Mouse (Mus musculus) inflammation-experienced regulatory T-cells, adult 6 months (primary cell): ENCODE measurements around the gene Olfr299. TPM values are rescaled to one million over a fixed set of nuclear protein-coding genes. Genes with fewer than 3 reads are reported as not detected.

ENCODE experiments used
- ATAC-seq: one replicate; pipeline ENCODE4 v1.8.0; 2017
- polyA plus RNA-seq, 3 experiments: library from polyadenylated mRNA; unstranded; fragments of 100-300 nt; shearing (Covaris generic); gene quantifications; one replicate each; pipeline ENCODE4 v1.2.1; 2017

Olfr299 gene
- not detected for polyA plus RNA-seq

GRCm38 (mm10) chr7:86459621-86460020, at the start of gene Olfr299:
Gene Olfr299, plus strand, starts transcription at chr7:86459921.
- no peak for ATAC-seq

GRCm38 (mm10) chr7:86492384-86492783, 32.7 kb downstream of the Olfr299 start, which contains the start of gene Olfr298:
Gene Olfr298, minus strand, starts transcription at chr7:86492484.
- ATAC-seq = no peak

Other genes starting within 250 kb of the Olfr299 start
- under 1 TPM in 1 of 3 experiments, not detected in 2; 0.04 TPM for gene Vmn2r76, start 213.6 kb upstream of the Olfr299 start, polyA plus RNA-seq
- not detected for gene Olfr310, start 182.7 kb upstream of the Olfr299 start, polyA plus RNA-seq
- gene Olfr309, start 146.2 kb upstream of the Olfr299 start, polyA plus RNA-seq = not detected
- gene Olfr308, start 134.3 kb upstream of the Olfr299 start, polyA plus RNA-seq = not detected
- gene Olfr307, start 122.3 kb upstream of the Olfr299 start, polyA plus RNA-seq = under 1 TPM in 1 of 3 experiments, not detected in 2; 0.07 TPM
- not detected for gene Olfr305, start 93.0 kb upstream of the Olfr299 start, polyA plus RNA-seq
- not detected for gene Olfr304, start 73.3 kb upstream of the Olfr299 start, polyA plus RNA-seq
- gene Olfr303, start 62.1 kb upstream of the Olfr299 start, polyA plus RNA-seq = not detected
- not detected for gene Olfr301, start 56.1 kb upstream of the Olfr299 start, polyA plus RNA-seq
- not detected for gene Olfr298, start 32.6 kb downstream of the Olfr299 start, polyA plus RNA-seq
- not detected for gene Olfr297, start 60.0 kb downstream of the Olfr299 start, polyA plus RNA-seq
- gene Olfr295, start 123.9 kb downstream of the Olfr299 start, polyA plus RNA-seq = not detected
- not detected for gene Olfr294, start 156.7 kb downstream of the Olfr299 start, polyA plus RNA-seq
- not detected for gene Olfr293, start 189.1 kb downstream of the Olfr299 start, polyA plus RNA-seq
- not detected for gene Olfr292, start 228.4 kb downstream of the Olfr299 start, polyA plus RNA-seq